Mouse (Mus musculus): Measurements from ENCODE around the gene Dalrd3.
A peak's percentile ranks its signal among the peaks of the same experiment; 100 is the strongest.
"Not testable (repeated sequence)": the region's sequence is repeated elsewhere in the genome, so short reads cannot be mapped to it uniquely, and the experiment has no call there.

Gene Dalrd3

GRCm38 (mm10) chr9:108572321-108572720, 2.6 kb downstream of the Dalrd3 start:
- DNase-seq (ENCODE audit: low spot score in 2 of 2): no peak

GRCm38 (mm10) chr9:108573774-108574690, 4.3 kb downstream of the Dalrd3 start:
- peak in 1 of 2 experiments; percentile 80 for DNase-seq (ENCODE audit: low spot score in 2 of 2)

GRCm38 (mm10) chr9:108574921-108575320, 5.2 kb downstream of the Dalrd3 start:
- no peak for DNase-seq (ENCODE audit: low spot score in 2 of 2)

- no peak for DNase-seq (ENCODE audit: low spot score in 2 of 2)
These were observed 5.9 kb downstream of the Dalrd3 start for GRCm38 (mm10) chr9:108575321-108576297.

GRCm38 (mm10) chr9:108577025-108577424, 7.3 kb downstream of the Dalrd3 start:
- no peak for DNase-seq (ENCODE audit: low spot score in 2 of 2)

- peak in 1 of 2 experiments; percentile 61 for DNase-seq (ENCODE audit: low spot score in 2 of 2)
These were observed 8.4 kb downstream of the Dalrd3 start for GRCm38 (mm10) chr9:108577934-108578544.

DNA sequence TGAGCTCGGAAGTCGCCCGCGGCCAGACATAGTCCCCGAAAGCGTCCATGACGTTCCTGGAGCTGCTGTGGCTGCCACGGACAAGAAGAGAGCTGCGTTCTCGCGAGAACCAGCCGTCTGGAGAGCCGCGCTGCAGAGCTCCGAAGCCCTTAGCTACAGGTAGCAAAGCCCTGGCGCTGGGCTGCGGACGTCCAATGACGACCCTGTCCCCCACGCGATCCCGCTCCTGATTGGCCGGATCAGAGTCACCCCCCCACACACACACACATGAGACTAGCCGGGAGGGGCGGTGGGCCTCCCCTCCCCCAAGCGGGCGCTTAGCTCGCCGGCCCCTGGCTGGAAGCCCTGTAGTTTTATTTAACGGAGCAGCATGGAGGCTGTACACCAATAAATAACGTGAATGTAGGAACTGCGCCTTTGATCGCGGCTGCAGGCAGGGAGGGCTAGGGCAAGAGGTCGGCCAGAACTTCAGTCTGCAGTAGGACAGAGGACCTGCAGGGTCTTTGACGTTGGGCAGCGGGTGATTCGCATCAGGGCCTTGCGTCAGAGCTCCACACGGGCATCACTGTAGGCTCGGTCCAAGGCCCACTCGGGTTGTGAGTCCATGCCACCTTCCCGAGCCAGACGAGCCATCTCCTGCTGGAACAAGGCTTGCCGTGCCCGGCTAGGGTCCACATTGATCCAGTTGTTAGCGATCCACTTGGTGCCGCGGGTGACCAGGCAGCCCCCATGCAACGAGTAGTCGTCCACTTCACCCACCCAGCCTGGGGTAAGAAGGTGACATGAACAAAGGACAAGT, 9.1 kb downstream of the Dalrd3 start, which contains the start of gene Wdr6:
TSS of gene Wdr6 (minus strand) at position 195 of the 799 bp plus-strand sequence.
- DNase-seq (ENCODE audit: low spot score in 2 of 2): peak; percentile 88 to 92

GRCm38 (mm10) chr9:108579344-108579690, 9.6 kb downstream of the Dalrd3 start:
- no peak for DNase-seq (ENCODE audit: low spot score in 2 of 2)

DNA sequence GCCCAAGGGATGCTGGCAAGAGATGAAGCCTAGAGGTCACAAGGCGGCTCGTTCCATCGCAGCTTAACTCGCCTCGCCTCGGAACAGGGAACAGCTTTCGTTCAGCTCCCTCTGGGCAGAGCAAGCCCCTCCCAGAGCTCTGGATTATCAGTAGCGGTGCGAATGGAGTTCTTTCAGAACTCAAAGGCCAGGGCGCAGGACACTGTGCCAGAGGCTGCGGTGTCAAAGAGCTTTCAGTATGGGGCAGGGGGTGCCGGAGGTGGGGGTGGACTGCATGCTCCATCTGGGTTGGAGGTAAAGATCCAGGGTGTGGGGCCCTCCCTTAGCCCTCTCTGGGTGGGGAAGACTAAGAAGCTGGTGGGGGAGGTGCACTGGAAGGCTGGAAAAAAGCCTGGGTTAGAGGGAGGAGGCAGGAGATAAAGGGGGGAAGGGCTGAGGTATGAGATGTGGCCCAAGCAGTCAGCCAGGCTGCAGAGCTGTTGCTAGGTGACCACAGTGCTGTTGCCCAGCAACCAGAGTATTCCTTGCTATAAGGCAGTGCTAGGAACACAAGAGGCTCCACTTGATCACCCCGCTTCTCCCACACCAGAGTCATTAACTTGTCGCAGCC, 18.0 kb downstream of the Dalrd3 start:
- DNase-seq (ENCODE audit: low spot score in 2 of 2): peak; percentile 61 to 74

DNA sequence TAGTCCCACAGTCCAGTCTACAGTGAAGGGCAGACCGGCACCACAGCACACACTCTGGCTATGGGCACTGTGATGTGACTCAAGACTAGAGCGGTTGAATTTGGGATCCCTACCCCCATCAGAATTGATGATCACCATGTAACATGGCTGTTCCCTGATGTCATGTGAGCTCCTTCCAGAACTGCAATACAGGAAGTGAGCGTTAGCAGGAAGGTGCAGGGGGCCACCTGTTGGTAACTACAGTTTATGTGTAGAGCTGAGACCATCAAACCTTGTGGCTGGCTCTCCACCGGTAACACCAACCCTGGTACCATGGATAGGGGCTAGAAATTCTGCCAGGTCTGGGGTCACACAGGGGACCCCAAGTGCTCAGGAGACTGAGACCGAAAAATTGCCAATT, 19.5 kb downstream of the Dalrd3 start:
- peak in 1 of 2 experiments; percentile 17 for DNase-seq (ENCODE audit: low spot score in 2 of 2)

DNA sequence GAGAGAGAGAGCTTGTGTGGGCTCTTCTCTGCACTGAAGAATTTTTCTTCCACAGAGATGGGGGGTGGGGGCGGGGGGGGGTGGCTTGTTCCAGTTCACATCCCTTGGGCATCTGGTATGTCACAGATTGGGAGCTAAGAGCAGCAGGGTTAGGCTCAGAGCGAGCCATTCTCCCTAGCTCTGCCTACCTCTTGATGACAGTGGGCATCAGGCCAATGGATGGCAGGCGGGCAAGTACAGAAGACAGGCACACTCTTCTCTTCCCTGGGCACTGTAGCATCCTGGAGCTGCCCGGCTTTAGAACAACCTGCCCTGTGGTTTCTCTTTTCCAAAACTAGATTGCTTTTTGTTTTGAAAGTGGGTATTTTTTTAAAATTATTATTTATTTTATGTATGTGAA, 21.8 kb downstream of the Dalrd3 start:
- no peak for DNase-seq (ENCODE audit: low spot score in 2 of 2)

DNA sequence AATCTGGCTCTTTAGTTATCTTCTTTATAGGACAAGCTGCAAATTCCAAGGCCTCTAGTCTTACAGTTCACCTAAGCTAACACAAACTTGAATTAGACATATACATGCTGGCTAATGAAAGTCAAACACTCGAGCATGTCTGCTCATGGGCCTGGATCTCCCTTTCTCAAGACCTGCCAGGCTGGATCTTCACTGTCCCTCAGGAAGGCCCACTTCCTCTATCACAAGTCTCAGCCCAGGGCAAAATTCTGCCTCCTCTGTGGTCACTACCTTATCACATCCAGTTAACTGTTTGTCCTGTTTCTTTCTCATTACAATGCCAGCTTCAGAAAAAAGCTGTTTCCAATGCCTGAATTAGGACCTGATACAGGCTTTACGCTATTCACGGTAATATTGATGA, 24.7 kb downstream of the Dalrd3 start:
- DNase-seq (ENCODE audit: low spot score in 2 of 2): no peak

DNA sequence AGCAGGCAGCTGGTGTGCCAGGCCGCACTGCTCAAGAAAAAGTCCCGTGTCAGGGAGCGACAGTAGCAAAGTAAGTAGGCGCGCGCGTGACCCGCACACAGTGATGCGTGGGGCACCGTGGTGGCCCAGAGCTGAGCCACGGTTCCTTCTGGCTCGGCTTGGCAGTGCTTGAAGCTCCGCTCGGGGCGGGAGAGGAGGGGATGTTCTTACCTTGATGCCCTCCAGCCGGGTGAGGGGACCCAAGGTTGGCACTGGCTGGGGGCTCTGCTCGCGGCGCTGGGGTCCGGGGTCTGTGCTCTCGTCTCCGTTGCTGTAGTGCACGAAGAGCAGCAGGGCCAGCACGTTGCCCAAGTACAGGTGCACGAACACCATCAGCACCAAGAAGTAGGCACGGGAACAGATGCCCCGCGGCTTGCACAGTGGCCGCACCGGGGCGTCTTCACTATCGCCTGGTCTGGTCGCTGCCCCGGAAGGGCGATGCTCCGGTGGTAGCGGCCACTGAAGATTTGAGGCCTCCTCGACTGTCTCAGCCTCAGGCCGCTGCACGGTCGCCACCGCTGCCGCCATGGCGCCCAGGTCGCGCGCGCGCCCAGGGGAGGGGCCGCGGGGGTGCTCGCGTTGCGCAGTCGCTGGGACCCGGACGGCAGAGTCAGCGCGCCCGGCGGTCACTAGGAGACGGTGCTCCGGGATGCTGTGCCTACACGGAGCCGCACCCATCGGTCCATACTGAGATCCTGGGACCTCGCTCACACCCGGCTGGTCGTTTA, 27.5 kb downstream of the Dalrd3 start, which contains the start of gene P4htm:
TSS of gene P4htm (minus strand) at position 670 of the 767 bp plus-strand sequence.
- peak; percentile 41 to 66 for DNase-seq (ENCODE audit: low spot score in 2 of 2)

GRCm38 (mm10) chr9:108599021-108599566, 29.4 kb downstream of the Dalrd3 start:
- no peak for DNase-seq (ENCODE audit: low spot score in 2 of 2)

GRCm38 (mm10) chr9:108600011-108600410, 30.3 kb downstream of the Dalrd3 start:
- DNase-seq (ENCODE audit: low spot score in 2 of 2): no peak

DNA sequence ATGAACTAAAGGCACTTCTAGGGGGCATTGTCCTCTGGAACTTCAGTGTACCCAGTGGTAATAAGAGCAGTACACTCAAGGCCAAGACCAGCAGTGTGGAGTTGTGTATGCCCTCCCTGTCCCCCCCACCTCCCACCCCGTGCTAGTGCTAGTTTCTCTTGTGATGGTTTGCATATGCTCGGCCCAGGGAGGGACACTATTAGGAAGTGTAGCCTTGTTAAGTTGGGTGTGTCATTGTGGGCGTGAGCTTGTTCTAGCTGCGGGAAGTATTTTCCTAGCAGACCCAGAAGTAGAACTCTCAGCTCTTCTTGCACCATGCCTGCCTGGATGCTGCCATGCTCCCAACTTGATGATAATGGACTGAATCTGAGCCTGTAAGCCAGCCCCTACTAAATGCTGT, 32.3 kb downstream of the Dalrd3 start:
- DNase-seq (ENCODE audit: low spot score in 2 of 2): no peak

DNA sequence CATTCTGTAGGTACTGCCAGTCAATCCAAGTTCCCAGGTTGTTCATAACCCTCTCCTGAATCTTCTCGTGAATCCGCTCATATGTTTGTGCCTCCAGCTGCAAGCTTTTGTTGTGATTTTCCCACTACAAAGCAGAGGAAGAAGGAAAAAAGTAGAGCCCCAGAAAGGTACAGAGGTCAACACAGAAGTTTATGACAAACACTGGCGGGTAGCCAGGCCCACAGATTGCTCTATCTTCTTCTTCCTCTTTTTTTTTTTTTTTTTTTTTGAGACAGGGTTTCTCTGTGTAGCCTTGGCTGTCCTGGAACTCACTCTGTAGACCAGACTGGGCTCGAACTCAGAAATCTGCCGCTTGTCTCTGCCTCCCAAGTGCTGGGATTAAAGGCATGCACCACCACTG, 38.2 kb downstream of the Dalrd3 start:
- not testable (repeated sequence) for DNase-seq (ENCODE audit: low spot score in 2 of 2)

DNA sequence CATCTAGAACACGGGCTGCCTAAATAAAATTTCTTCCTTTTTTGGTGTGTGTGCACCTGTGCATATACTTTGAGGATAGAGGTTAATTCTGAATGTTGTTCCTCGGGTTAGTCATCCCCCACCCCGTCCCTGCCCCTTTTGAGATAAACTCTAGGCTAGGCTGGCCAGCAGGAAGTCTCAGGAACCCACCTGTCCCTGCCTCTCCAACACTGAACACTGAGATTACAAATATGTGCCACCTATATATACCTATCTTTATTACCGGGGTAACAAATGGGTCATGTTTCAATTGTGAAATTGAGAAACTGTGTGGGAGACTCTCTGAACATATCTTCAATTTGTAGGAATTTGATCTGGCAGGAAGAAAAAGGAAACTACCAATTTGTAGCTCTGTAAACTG, 39.2 kb downstream of the Dalrd3 start:
- no peak for DNase-seq (ENCODE audit: low spot score in 2 of 2)

GRCm38 (mm10) chr9:108611488-108611887, 41.8 kb downstream of the Dalrd3 start:
- no peak for DNase-seq (ENCODE audit: low spot score in 2 of 2)

Measured in cerebellum, postnatal 4 days (tissue).